Mouse (Mus musculus) embryo, embryonic 11 days (tissue): Measurements from ENCODE around the gene Tagap1.
"Not testable (repeated sequence)": the region's sequence is repeated elsewhere in the genome, so short reads cannot be mapped to it uniquely, and the experiment has no call there.

Experiments used
- DNase-seq: peaks from one replicate; pipeline ENCODE4 v3.0.0-alpha.2; 2015

The Tagap1 gene

GRCm38 (mm10) chr17:6960776-6961175 is at the start of gene Tagap1:
TSS of gene Tagap1 (minus strand) at chr17:6961156.
- peak; percentile 10 for DNase-seq

DNA sequence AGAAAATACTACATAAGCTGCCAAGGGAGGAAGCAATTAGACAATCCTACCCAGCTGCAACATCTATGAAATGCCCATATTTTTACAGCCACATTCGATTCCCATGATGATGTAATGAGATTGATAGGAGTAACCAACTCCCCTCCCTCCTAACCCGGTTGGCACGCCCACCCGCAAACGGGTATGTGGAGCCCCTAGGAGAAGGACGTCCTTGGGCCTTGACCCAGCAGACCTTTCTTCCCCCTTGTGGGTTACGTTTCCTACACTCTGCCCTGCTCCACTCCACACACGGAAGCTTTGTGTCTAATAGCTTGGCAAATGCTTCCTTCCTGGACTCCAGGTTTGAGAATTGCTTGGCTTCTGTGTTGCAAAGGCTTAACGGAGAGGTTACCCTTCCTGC is 48.9 kb upstream of the Tagap1 start:
- DNase-seq: not testable (repeated sequence)

DNA sequence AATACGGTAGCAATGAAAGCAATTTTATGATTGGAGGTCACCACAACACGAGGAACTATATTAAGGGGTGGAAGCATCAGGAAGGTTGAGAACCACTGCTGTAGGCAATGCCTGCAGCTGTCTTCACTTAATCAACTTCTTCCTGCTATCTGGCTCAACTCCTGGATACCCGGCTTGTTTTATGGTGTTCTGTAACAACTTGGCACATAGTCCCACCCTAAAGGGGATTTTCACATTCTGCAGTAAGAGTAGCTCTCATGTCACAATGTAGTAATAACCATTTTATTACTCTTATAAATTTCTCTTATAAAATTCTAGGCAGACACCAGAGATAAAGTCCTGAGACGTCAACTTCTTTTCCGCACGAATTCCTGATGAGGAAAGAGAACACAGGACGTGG is 48.5 kb upstream of the Tagap1 start:
- not testable (repeated sequence) for DNase-seq

DNA sequence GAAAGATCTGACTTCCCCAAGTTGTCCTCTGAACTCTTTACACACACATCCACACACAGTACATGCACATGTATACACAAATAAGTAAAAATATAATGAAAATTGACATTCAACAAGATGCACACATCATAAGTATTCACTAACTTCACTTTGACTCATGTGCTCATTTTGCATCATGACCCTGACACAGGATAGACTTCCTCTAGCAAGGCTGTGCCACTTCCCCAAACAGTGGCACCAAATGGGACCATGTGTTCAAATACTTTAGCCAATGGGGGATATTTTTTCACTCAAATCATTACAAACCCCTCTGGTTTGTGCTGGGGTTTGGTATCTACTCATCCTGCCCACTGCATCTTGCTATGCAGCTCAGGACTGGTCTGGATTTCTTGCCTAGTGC is 47.9 kb upstream of the Tagap1 start:
- DNase-seq: not testable (repeated sequence)

DNA sequence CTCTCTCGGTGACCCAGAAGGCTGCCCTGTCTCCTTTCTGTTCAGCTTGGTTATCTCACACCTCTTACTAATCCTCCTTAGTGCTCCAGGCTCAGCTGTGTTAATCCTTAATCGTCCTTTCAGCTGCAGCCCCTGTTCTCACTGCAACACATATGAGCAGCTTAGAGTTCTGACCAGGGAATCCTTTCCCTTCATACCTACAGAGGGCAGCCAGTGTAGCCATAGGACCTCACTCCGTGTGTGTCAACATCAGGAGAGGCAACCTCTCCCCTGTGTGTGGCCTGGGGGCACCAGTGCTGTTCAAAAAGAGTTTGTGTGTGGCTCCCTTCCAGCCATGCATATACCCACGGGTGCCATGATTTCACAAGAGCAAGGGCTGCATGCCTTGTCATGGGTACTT is 44.7 kb upstream of the Tagap1 start:
- DNase-seq: not testable (repeated sequence)

- not testable (repeated sequence) for DNase-seq
Measured at GRCm38 (mm10) chr17:7003392-7003791, 42.4 kb upstream of the Tagap1 start.

DNA sequence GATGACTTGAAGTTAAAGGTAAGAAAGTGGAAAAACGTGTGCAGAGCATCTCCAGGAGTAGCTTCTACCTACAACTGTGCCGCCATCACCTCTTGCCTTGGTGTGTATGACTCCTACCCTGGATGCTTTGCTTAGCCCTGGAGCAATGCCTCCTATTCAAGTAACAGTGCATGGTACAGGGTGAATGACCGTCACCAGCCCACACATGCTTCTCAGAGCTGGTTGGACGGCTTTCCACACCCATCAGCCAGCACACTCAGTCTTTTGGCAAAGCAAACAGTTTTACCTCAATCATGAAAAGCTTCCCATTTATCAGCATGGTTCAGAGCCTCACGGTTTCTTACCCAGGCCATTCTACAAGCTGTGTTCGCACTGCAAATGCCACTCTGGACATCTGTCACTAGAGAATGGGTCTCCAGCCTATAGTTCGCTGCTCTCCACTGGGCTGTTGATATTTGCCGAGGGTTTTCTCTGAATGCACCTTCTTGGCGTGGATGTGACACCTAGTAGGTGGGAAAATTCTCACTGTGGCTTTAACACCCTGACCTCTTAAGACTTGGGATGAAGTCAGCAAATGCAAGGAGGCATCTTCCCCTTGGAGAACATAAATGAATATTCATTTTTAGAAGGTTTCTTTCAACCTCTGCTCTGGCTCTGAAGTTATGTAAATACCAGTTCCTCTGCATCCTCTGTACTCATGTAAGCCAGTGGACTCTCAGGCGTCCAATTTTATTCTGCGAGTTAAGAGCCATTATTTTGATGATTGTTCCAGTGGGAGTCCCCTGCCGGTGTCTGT is 41.0 kb upstream of the Tagap1 start:
- DNase-seq: not testable (repeated sequence)

DNA sequence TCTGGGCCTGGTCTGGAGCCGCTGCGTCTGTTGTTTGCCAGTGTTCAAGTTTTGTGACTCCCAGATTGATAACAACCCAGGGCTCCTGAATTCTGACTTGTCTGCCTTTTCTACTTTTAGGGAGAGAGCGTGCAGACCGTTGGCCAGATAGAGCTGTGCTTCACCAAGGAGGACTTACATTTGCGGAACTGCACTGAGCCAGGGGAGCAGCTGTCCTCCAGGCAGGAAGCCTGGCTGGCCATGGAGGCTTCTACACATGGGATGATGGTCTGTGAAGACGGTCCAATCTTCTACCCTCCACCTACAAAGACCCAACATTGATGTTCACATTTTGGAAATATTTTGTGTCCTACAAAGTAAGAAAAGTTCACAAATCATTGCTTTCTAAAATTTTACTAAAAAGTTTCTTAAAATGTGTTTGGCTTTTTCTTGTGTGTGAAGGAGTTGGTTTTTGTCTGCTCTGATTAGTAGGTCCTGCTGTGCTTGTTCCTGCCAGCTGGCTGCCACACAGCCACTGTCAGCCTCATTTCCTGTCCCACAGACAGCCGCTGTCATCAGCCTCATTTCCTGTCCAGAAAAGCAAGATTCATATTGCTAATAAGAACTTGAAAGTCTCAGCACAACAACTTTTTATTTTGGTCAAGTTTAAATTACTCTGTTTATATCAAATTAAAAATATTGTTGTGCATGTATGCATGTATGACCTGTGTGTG is 37.0 kb upstream of the Tagap1 start:
- not testable (repeated sequence) for DNase-seq

DNA sequence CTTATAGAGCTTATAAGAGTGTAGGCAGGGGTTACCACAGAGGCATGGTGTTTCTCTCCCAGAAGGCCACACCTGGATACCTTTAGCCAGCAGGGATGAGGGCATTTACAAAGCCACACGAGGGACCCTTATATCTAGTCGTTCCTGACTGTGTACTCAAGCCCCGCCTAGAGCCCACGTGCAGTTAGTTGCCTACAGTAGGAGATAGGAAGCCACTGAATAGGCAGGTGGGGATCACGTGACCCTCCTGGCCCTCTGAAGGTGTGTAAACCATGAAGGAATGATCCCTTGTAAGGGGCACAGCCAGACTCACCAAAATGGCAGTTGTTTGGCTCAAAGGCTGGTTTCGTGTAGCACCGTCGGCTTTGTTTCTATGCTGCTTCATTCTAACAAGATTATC is 35.9 kb upstream of the Tagap1 start:
- not testable (repeated sequence) for DNase-seq

GRCm38 (mm10) chr17:6995504-6995903 is 34.5 kb upstream of the Tagap1 start:
- not testable (repeated sequence) for DNase-seq

DNA sequence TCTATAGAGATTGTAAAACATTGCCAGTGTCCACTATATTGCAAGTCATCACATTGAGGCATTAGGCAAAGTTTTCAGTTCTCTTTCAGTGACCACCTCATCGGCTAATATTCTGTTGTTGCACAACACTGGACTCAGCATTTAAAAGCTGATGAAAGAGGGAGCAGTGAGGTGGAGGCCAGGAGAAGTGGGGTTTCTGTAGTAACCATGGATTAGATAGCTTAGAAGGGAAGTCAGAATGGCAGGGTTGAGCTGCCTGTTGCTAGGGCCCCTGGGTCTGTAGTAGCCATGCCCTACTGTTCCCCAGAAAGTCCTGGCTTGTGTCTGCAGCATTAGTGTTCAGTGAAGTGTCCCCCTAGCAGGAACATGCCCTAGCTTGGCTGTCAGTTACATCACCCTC is 25.2 kb upstream of the Tagap1 start:
- not testable (repeated sequence) for DNase-seq

- DNase-seq: not testable (repeated sequence)
Measured at GRCm38 (mm10) chr17:6980144-6980543, 19.2 kb upstream of the Tagap1 start.

DNA sequence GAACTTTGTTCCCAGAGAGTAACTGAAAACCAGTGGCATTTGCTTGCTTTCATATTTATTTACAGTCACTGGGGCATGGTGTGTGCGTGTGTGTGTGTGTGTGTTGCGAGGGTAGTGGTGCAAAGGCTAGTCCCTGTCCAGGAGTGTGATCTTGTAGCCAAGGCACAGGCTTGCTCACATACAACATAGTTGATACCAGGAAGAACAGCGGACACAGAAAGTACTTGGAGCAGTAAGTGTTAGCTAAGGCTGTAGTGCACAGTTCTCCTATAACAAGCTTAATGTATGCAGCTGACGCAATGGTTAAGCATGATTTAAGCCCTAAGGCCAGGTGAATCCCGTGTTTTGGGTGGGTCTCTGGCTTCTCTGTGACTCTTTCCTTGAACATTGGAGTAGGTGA is 18.4 kb upstream of the Tagap1 start:
- DNase-seq: peak; percentile 11

GRCm38 (mm10) chr17:6978287-6979248 is 17.6 kb upstream of the Tagap1 start, which contains the start of gene Gm49721:
TSS of gene Gm49721 (plus strand) at chr17:6978904.
- peak; percentile 39 for DNase-seq

GRCm38 (mm10) chr17:6974985-6975384 is 14.0 kb upstream of the Tagap1 start:
- DNase-seq: not testable (repeated sequence)

GRCm38 (mm10) chr17:6972836-6973396 is 12.0 kb upstream of the Tagap1 start:
- DNase-seq: not testable (repeated sequence)

DNA sequence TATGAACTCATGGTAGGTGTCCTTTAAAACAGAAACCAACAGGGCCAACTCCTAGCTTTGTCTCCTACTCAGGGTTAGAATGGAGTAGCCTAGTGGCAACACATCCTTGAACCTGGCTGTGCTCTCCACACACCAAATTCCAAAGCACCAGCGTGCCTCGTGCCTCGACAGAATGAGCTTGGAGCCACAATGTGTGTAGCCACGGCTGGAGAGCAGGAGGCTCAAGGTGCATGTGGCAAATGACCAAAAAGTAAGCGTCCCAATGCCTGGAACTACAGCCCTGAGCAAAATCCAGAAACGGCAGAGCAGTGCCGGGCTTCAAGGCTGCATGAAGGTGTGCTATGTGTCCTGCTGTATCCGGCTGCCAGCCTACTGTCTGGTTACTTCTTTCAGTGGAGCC is 10.3 kb upstream of the Tagap1 start:
- not testable (repeated sequence) for DNase-seq

DNA sequence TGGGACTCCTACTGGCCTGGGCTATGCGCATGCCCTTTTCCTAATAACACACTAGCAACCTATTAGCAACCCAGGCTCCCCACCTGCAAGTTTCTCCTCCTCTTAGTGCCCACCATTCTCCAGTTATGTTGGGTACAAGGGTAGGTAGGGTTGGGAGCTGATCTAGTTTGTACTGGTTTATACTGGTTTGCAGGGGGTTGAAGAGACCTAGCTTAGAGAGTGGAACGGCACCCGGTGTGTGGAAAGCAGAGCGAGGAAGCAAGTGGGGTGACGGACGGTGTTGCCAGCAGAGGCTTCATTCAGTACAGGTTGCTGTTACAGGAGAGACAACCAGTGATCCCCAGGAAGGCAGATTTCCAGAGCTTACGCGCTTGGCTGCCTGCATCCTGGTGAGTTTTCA is 9.4 kb upstream of the Tagap1 start, which contains the start of gene Rnaset2b:
TSS of gene Rnaset2b (plus strand) at position 301 of the 400 bp plus-strand sequence.
- not testable (repeated sequence) for DNase-seq

- DNase-seq: not testable (repeated sequence)
Measured at GRCm38 (mm10) chr17:6967673-6968072, 6.7 kb upstream of the Tagap1 start.

DNA sequence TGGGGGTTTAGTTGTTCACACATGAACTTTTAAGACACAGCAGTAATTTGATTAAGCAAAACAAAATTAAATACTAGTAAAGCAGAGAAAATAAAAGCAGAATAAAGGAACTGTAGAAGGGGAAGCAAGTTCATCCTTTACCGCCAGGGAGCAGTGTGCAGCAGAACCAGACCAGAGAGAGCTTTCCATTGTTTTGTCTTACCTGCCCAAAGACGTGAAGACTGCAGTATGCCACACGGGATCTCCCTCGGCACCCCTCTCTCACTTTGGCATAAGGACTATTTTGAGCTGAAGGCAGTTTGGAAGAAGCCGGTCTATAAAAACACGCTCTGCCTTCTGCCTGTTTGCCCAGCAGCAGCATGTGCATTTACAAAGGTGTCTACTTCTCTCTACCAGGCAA is 4.4 kb upstream of the Tagap1 start:
- DNase-seq: peak; percentile 28

- DNase-seq: not testable (repeated sequence)
Measured at GRCm38 (mm10) chr17:6962936-6963335, 2.0 kb upstream of the Tagap1 start.

- DNase-seq: not testable (repeated sequence)
Measured at GRCm38 (mm10) chr17:6962339-6962738, 1.4 kb upstream of the Tagap1 start.
